Mouse (Mus musculus) hindbrain, embryonic 16.5 days (tissue): ENCODE data around the gene Psmd2. TPM values are rescaled to one million over a fixed set of nuclear protein-coding genes. Genes with fewer than 3 reads are reported as not detected.

Experiments used
- ATAC-seq: fragments of 200-750 bp; cut with Nextera tagmentation; 2 replicates; pipeline ENCODE4 v1.8.0; 2017; ENCODE audit warnings: moderate TSS enrichment, moderate library complexity
- H3K27ac ChIP-seq: fragments of 300-500 bp; sonication (generic); 2 replicates; pipeline ENCODE4 v1.5.1; 2014; ENCODE audit warnings: low read depth, mild to moderate bottlenecking, control low read depth, low read length, moderate library complexity
- H3K27me3 ChIP-seq: fragments of 300-500 bp; sonication (generic); replicated peaks from 2 replicates; pipeline ENCODE4 v1.6.1; 2014; ENCODE audit warnings: low read length; ENCODE audit not compliant: control insufficient read depth, insufficient read depth
- H3K36me3 ChIP-seq: fragments of 300-500 bp; sonication (generic); 2 replicates; pipeline ENCODE4 v1.6.1; 2014; ENCODE audit warnings: mild to moderate bottlenecking, low read length, moderate library complexity, mixed read lengths; ENCODE audit not compliant: control insufficient read depth, insufficient read depth
- H3K4me1 ChIP-seq: fragments of 300-500 bp; sonication (generic); 2 replicates; pipeline ENCODE4 v1.6.1; 2014; ENCODE audit warnings: low read depth, low read length; ENCODE audit not compliant: control insufficient read depth, insufficient read depth
- H3K4me2 ChIP-seq: fragments of 300-500 bp; sonication (generic); 2 replicates; pipeline ENCODE4 v1.6.1; 2014; ENCODE audit warnings: mild to moderate bottlenecking, low read length, control low read depth, moderate library complexity
- H3K4me3 ChIP-seq: fragments of 300-500 bp; sonication (generic); 2 replicates; pipeline ENCODE4 v1.5.1; 2014; ENCODE audit warnings: mild to moderate bottlenecking, low read length, control low read depth, moderate library complexity
- H3K9ac ChIP-seq: fragments of 300-500 bp; sonication (generic); 2 replicates; pipeline ENCODE4 v1.6.1; 2014; ENCODE audit warnings: low read depth, mild to moderate bottlenecking, control low read depth, low read length, moderate library complexity
- H3K9me3 ChIP-seq: fragments of 300-500 bp; sonication (generic); 2 replicates; pipeline ENCODE4 v1.6.1; 2014; ENCODE audit warnings: mild to moderate bottlenecking, low read length, moderate library complexity; ENCODE audit not compliant: control insufficient read depth
- WGBS: fragments of 180-500 bp; shearing (Covaris S2); extraction: QIAGEN DNeasy Blood & Tissue Kit; methylation state at CpG from one replicate; pipeline ENCODE4 v1.1.7; 2014; 5-methylcytosine and 5-hydroxymethylcytosine counted together
- polyA plus RNA-seq: library from polyadenylated mRNA; unstranded; fragments of >200 nt; fragmentation: Nextera tagmentation; extraction: Ambion mirVana; gene quantifications from 2 replicates; pipeline ENCODE4 v1.2.1, GENCODE M21; 2015

The Psmd2 gene
- polyA plus RNA-seq, 1 experiment from 2014 or later: 372 TPM

DNA sequence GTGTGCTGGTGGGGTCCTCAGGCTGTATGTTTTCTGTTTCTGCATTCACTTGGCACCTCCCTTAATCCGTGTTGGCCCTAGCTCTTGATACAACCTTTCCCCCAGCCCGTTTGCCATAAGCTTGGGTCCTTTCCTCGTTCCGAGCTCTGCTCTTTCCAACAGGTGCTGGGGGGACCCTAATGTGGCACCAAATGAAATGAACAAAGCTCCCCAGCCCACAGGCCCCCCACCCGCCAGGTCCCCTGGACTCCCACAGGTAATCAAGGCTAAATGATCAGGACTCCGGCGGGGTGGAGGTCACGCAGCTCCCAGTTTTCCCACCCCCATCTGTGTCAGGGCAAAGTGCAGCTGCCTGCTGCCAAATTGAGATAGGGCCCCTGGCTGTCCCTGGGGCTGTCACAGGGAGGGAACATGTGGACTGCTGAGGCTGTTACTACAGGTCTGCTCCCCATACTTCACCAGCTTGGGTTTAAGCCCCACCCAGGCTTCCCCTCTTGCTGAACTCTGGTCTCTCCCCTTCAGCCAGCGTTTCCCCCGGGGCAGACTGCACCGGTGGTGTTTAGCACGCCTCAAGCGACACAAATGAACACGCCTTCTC is 22.4 kb downstream of the Psmd2 start:
- peak overlapping the region; percentile 90 for H3K9ac ChIP-seq
- H3K27me3 ChIP-seq: no peaks in the 10 kb centered on the region
- peak overlapping the region; percentile 92 for H3K4me2 ChIP-seq
- H3K9me3 ChIP-seq: no peaks in the 10 kb centered on the region
- ATAC-seq: no peak
- H3K4me3 ChIP-seq: peak overlapping the region; percentile 96
- 14% methylated on average over 14 of the region's 14 CpGs for WGBS
- peaks cover 33% of the 10 kb centered on the region for H3K36me3 ChIP-seq
- peaks cover 23% of the 10 kb centered on the region for H3K4me1 ChIP-seq
- H3K27ac ChIP-seq: peak overlapping the region; percentile 91

DNA sequence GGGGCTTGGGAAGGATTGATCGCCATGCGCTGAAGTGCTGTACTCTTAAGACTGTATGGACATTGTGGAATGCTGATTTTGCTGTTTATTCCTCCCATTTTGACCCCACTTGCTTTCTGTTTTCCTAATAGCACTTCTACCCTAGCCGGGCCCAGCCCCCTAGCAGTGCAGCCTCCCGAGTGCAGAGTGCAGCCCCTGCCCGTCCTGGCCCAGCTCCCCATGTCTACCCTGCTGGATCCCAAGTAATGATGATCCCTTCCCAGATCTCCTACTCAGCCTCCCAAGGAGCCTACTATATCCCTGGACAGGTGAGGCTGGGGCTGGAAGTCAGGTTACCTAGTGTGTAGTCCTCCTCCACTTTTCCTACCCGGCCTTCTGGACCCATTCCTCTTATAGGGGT is 23.8 kb downstream of the Psmd2 start:
- H3K4me1 ChIP-seq: peaks cover 23% of the 10 kb centered on the region
- no peaks in the 10 kb centered on the region for H3K27me3 ChIP-seq
- H3K4me2 ChIP-seq: no peak overlapping the region
- peaks cover 45% of the 10 kb centered on the region for H3K36me3 ChIP-seq
- 98% methylated on average over 6 of the region's 6 CpGs for WGBS
- H3K9me3 ChIP-seq: no peaks in the 10 kb centered on the region
- H3K9ac ChIP-seq: no peak overlapping the region
- no peak overlapping the region for H3K27ac ChIP-seq
- ATAC-seq: no peak
- H3K4me3 ChIP-seq: no peak overlapping the region

- H3K4me1 ChIP-seq: peaks cover 23% of the 10 kb centered on the region
- no peaks in the 10 kb centered on the region for H3K9me3 ChIP-seq
- 89% methylated on average over 4 of the region's 4 CpGs for WGBS
- no peak for ATAC-seq
- no peak overlapping the region for H3K27ac ChIP-seq
- no peak overlapping the region for H3K4me3 ChIP-seq
- no peak overlapping the region for H3K9ac ChIP-seq
- H3K27me3 ChIP-seq: no peaks in the 10 kb centered on the region
- no peak overlapping the region for H3K4me2 ChIP-seq
- peaks cover 59% of the 10 kb centered on the region for H3K36me3 ChIP-seq
Measured at GRCm38 (mm10) chr16:20676702-20677101, 25.2 kb downstream of the Psmd2 start.

DNA sequence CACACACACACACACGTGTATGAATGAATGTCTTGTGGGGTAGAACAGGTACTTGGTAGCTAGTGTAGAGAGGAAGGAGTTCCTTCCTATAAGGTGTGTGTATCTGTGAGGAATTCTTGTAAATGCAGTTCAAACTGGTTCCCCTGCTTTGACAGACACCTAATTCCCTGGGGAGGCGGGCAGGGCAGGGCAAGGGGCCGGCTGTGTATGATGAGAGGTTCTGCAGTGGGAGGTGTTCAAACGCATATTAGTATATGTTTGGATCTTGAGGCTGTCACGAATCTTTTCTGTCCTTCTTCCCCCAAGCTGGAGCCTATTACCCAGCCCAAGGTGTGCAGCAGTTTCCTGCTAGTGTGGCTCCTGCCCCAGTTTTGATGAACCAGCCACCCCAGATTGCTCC is 25.9 kb downstream of the Psmd2 start:
- no peak overlapping the region for H3K4me2 ChIP-seq
- no peaks in the 10 kb centered on the region for H3K9me3 ChIP-seq
- no peak overlapping the region for H3K9ac ChIP-seq
- no peaks in the 10 kb centered on the region for H3K27me3 ChIP-seq
- H3K27ac ChIP-seq: no peak overlapping the region
- peaks cover 66% of the 10 kb centered on the region for H3K36me3 ChIP-seq
- ATAC-seq: no peak
- 79% methylated on average over 5 of the region's 5 CpGs for WGBS
- peaks cover 18% of the 10 kb centered on the region for H3K4me1 ChIP-seq
- H3K4me3 ChIP-seq: no peak overlapping the region

DNA sequence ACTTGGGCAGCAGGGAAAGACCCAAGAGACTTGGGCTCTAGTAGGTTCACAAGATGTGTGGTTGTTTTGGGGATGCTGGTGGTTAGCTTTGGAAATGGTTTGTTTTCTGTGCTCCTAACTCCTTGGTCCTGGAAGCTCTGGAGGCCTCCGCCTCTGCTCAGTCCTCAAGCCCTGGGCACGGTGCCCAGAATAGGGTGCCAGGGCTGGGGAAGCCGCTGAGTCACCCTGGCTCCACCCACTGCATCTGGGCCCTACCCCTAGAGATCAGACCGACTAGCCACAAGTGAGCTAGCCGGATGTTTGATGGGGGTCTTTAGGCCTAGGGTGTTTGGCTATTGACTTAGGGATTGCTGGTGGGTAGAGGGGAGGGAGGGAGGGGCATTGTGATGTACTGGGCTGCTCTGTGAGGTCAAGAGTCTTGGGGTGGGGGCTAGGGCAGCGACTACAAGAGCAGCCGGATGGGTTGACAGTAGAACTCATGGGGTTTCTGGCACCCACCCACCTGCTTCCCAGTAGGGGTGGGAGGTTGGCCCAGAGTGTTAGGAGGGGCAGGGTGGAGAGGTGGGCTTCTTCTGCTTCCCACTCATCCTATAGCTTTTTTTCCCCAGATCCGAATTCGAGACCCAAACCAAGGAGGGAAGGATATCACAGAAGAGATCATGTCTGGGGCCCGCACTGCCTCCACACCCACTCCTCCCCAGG is 26.7 kb downstream of the Psmd2 start:
- H3K4me1 ChIP-seq: peaks cover 18% of the 10 kb centered on the region
- 59% methylated on average over 10 of the region's 10 CpGs for WGBS

DNA sequence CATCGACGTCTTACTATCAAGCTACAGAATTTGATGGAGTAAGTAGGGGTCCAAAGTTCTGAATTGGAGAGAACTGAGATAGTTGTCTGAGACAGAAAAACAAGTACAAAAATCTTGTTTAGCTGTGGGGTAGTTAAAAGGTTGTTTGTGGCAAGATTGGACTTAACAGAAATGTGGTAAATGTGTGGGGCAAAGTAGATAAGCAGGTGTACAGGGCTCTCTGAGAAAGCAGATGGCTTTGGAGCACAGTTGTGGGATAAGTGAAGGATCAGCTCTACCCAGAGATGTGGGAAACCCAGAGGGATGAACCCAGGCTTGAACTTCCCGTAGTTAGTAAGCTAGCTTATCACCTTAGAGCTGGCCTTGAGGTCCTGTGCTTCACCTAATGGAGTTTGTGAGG is 39.3 kb downstream of the Psmd2 start:
- Histone ChIP-seq H3K4me3 (no peak overlapping the region), H3K9ac (no peak overlapping the region), H3K9me3 (no peaks in the 10 kb centered on the region), H3K4me2 (no peak overlapping the region), H3K27me3 (no peaks in the 10 kb centered on the region), H3K36me3 (peaks cover 50% of the 10 kb centered on the region), H3K27ac (no peak overlapping the region), H3K4me1 (peaks cover 24% of the 10 kb centered on the region)
- no peak for ATAC-seq
- WGBS: 88% methylated on average over 3 of the region's 3 CpGs

More for the DNA sequence above, 26.7 kb downstream of the Psmd2 start:
- H3K9ac ChIP-seq: no peak overlapping the region
- H3K4me2 ChIP-seq: no peak overlapping the region
- no peaks in the 10 kb centered on the region for H3K9me3 ChIP-seq
- no peak overlapping the region for H3K4me3 ChIP-seq
- no peak overlapping the region for H3K27ac ChIP-seq
- no peak for ATAC-seq
- H3K36me3 ChIP-seq: peaks cover 73% of the 10 kb centered on the region
- no peaks in the 10 kb centered on the region for H3K27me3 ChIP-seq

DNA sequence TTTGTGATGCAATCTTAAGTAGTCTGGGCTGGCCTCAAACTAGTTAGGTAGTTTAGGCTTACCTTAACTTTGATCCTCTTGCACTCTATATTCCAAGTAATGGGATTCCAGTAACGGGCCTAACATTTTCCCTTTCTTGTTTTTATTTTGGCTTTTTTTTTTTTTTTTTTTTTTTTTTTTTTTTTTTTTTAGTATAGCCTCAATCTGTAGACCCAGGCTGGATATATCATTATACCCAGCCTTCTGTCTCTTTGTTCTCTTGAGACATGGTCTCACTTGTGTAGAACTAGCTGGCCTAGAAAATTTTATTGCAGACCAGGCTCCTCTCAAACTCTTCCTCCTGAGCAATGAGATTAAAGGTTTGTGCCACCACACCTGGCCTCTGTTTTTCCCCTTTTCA is 40.2 kb downstream of the Psmd2 start:
- H3K27me3 ChIP-seq: no peaks in the 10 kb centered on the region
- ATAC-seq: no peak
- H3K4me2 ChIP-seq: no peak overlapping the region
- H3K36me3 ChIP-seq: peaks cover 43% of the 10 kb centered on the region
- peaks cover 31% of the 10 kb centered on the region for H3K4me1 ChIP-seq
- H3K9me3 ChIP-seq: no peaks in the 10 kb centered on the region
- no peak overlapping the region for H3K4me3 ChIP-seq
- no peak overlapping the region for H3K9ac ChIP-seq
- H3K27ac ChIP-seq: no peak overlapping the region
- WGBS: 86% methylated on average over 1 of the region's 1 CpGs

DNA sequence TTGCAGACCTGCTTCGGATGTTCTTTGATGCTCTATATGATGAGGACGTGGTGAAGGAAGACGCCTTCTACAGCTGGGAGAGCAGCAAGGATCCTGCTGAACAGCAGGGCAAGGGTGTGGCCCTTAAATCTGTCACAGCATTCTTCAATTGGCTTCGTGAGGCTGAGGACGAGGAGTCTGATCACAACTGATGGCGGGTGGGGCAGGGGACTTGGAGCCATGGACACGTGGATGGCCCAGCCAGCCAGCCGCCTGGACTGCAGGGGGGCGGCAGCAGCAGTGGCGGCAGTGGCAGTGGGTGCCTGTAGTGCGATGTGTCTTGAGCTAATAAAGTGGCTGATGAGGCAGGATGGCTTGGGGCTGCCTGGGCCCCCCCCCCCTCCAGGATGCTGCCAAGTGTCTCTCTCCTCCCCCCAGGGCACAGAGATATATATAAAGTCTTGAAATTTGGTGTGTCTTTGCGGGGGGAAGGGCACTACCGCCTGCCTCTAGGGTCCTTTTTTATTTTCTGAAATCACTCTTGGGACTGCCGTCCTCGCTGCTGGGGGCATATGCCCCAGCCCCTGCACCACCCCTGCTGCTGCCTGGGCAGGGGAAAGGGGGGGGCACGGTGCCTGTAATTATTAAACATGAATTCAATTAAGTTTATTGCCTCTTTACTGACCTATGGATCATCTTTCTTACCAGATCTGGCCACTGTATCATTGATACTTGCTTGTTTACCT is 41.0 kb downstream of the Psmd2 start:
- H3K9ac ChIP-seq: peak overlapping the region; percentile 93; the same call in 1 of the 2 replicates
- ATAC-seq: no peak
- WGBS: 38% methylated on average over 16 of the region's 16 CpGs

GRCm38 (mm10) chr16:20693111-20693701 is 41.8 kb downstream of the Psmd2 start, which contains the start of gene Fam131a:
Gene Fam131a (plus strand): TSS chr16:20693241.
- Histone ChIP-seq H3K27ac (peak within 1 kb of the TSS; percentile 96), H3K36me3 (peaks cover 29% of the 10 kb centered on the region), H3K9me3 (no peaks in the 10 kb centered on the region), H3K4me3 (peak within 1 kb of the TSS; percentile 72), H3K4me1 (peaks cover 31% of the 10 kb centered on the region), H3K27me3 (no peaks in the 10 kb centered on the region), H3K4me2 (peak within 1 kb of the TSS; percentile 88), H3K9ac (peak within 1 kb of the TSS; percentile 93)
- WGBS: under 1% methylated on average over 36 of the region's 37 CpGs
- ATAC-seq: peak; percentile 94

More for the DNA sequence above, 41.0 kb downstream of the Psmd2 start:
- Histone ChIP-seq H3K4me1 (peaks cover 31% of the 10 kb centered on the region), H3K27me3 (no peaks in the 10 kb centered on the region), H3K27ac (peak overlapping the region; percentile 96), H3K4me2 (peak overlapping the region; percentile 88), H3K9me3 (no peaks in the 10 kb centered on the region), H3K36me3 (peaks cover 35% of the 10 kb centered on the region), H3K4me3 (no peak overlapping the region)
